Mouse (Mus musculus) forebrain, postnatal 0 days (tissue): ENCODE data around the gene Ppard. TPM values are rescaled to one million over a fixed set of nuclear protein-coding genes. Genes with fewer than 3 reads are reported as not detected.

Experiments used
- ATAC-seq: fragments of 200-750 bp; cut with Nextera tagmentation; 2 replicates; pipeline ENCODE4 v1.8.0; 2017; ENCODE audit warnings: mild to moderate bottlenecking, moderate library complexity
- DNase-seq: peaks from one replicate; pipeline ENCODE4 v3.0.0-alpha.2; 2015
- H3K27ac ChIP-seq: fragments of 300-500 bp; sonication (generic); 2 replicates; pipeline ENCODE4 v1.5.1; 2014; ENCODE audit warnings: low read depth, mild to moderate bottlenecking, antibody characterized with exemption, low read length, moderate library complexity, mixed read lengths
- H3K27me3 ChIP-seq: fragments of 300-500 bp; sonication (generic); 2 replicates; pipeline ENCODE4 v1.6.1; 2014; ENCODE audit warnings: mild to moderate bottlenecking, low read length, mixed read lengths; ENCODE audit not compliant: insufficient read depth
- H3K36me3 ChIP-seq: fragments of 300-500 bp; sonication (generic); 2 replicates; pipeline ENCODE4 v1.6.1; 2014; ENCODE audit warnings: mild to moderate bottlenecking, moderate library complexity; ENCODE audit not compliant: insufficient read depth
- H3K4me1 ChIP-seq: fragments of 300-500 bp; sonication (generic); 2 replicates; pipeline ENCODE4 v1.6.1; 2014; ENCODE audit warnings: antibody characterized with exemption; ENCODE audit not compliant: insufficient read depth
- H3K4me2 ChIP-seq: fragments of 300-500 bp; sonication (generic); 2 replicates; pipeline ENCODE4 v1.6.1; 2014; ENCODE audit warnings: low read depth, mild to moderate bottlenecking, moderate library complexity
- H3K4me3 ChIP-seq: fragments of 300-500 bp; sonication (generic); 2 replicates; pipeline ENCODE4 v1.5.1; 2014; ENCODE audit warnings: low read depth, low read length, mixed read lengths
- H3K9ac ChIP-seq: fragments of 300-500 bp; sonication (generic); 2 replicates; pipeline ENCODE4 v1.6.1; 2014; ENCODE audit warnings: mild to moderate bottlenecking
- H3K9me3 ChIP-seq: fragments of 300-500 bp; sonication (generic); 2 replicates; pipeline ENCODE4 v1.6.1; 2016; ENCODE audit warnings: low read length
- CTCF ChIP-seq: sonication (generic); IDR thresholded peaks from 2 replicates; pipeline ENCODE4 v1.5.1; 2016; ENCODE audit warnings: antibody characterized with exemption, control low read depth, low read depth
- WGBS: fragments of 180-500 bp; shearing (Covaris S2); extraction: QIAGEN DNeasy Blood & Tissue Kit; methylation state at CpG from one replicate; pipeline ENCODE4 v1.1.7; 2014; 5-methylcytosine and 5-hydroxymethylcytosine counted together
- polyA plus RNA-seq: library from polyadenylated mRNA; unstranded; fragments of >200 nt; fragmentation: Nextera tagmentation; extraction: Ambion mirVana; gene quantifications from 2 replicates; pipeline ENCODE4 v1.2.1, GENCODE M21; 2015
- total RNA-seq: library from RNA; depleted of rRNA; stranded (reverse); fragments of >200 nt; gene quantifications from 2 replicates; pipeline ENCODE4 v1.2.3, GENCODE M21; 2014

Gene Ppard
- total and polyA plus RNA-seq, 2 experiments from 2014 or later, result 1.3 to 7.9 TPM

DNA sequence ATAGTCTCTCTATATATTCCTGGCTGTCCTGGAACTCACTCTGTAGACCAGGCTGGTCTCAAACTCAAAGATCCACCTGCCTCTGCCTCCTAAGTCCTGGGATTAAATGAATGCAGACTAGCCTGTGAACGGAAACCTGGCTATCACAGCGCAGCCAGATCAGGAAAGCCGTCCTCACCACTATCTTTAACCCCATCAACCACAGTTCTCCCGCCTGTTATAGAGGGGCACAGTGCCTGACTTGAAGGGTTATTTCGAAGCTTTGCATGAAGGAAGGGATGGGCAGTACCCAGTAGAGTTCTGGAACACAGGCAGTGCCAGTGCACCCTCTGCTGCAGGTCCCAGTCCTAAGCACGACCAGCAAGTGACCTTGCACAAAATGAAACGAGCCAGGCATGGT is 58.8 kb downstream of the Ppard start:
- DNase-seq (no peak), ATAC-seq (no peak)
- Histone ChIP-seq H3K27me3 (no peaks in the 10 kb centered on the region), H3K4me3 (no peak overlapping the region), H3K4me1 (no peaks in the 10 kb centered on the region), H3K27ac (no peak overlapping the region), H3K36me3 (no peaks in the 10 kb centered on the region), H3K9ac (no peak overlapping the region), H3K4me2 (no peak overlapping the region), H3K9me3 (no peaks in the 10 kb centered on the region)
- WGBS, result 83% methylated on average over 7 of the region's 7 CpGs
- no peak for TF ChIP-seq CTCF

- no peaks in the 10 kb centered on the region for H3K27me3 ChIP-seq
- 84% methylated on average over 4 of the region's 4 CpGs for WGBS
- H3K9ac ChIP-seq, result no peak overlapping the region
- H3K36me3 ChIP-seq, result no peaks in the 10 kb centered on the region
- H3K4me3 ChIP-seq, result no peak overlapping the region
- H3K9me3 ChIP-seq, result no peaks in the 10 kb centered on the region
- no peak for DNase-seq
- ATAC-seq, result no peak
- no peak overlapping the region for H3K4me2 ChIP-seq
- no peak for TF ChIP-seq CTCF
- no peak overlapping the region for H3K27ac ChIP-seq
- H3K4me1 ChIP-seq, result no peaks in the 10 kb centered on the region
These were observed 61.2 kb downstream of the Ppard start for GRCm38 (mm10) chr17:28293716-28294115.

GRCm38 (mm10) chr17:28294449-28295333 is 62.2 kb downstream of the Ppard start:
- no peaks in the 10 kb centered on the region for H3K36me3 ChIP-seq
- H3K27ac ChIP-seq, result no peak overlapping the region
- no peak; the same call in 1 of the 2 replicates for ATAC-seq
- DNase-seq, result no peak
- H3K4me3 ChIP-seq, result no peak overlapping the region
- no peaks in the 10 kb centered on the region for H3K4me1 ChIP-seq
- H3K9ac ChIP-seq, result no peak overlapping the region
- WGBS, result 71% methylated on average over 17 of the region's 17 CpGs
- H3K9me3 ChIP-seq, result no peaks in the 10 kb centered on the region
- no peaks in the 10 kb centered on the region for H3K27me3 ChIP-seq
- H3K4me2 ChIP-seq, result no peak overlapping the region
- no peak for TF ChIP-seq CTCF

GRCm38 (mm10) chr17:28298888-28299287 is 66.4 kb downstream of the Ppard start:
- no peaks in the 10 kb centered on the region for H3K27me3 ChIP-seq
- no peak for ATAC-seq
- H3K4me3 ChIP-seq, result no peak overlapping the region
- no peak overlapping the region for H3K27ac ChIP-seq
- H3K9ac ChIP-seq, result no peak overlapping the region
- WGBS, result 94% methylated on average over 17 of the region's 17 CpGs
- no peak for TF ChIP-seq CTCF
- no peaks in the 10 kb centered on the region for H3K9me3 ChIP-seq
- H3K4me2 ChIP-seq, result no peak overlapping the region
- H3K36me3 ChIP-seq, result no peaks in the 10 kb centered on the region
- H3K4me1 ChIP-seq, result no peaks in the 10 kb centered on the region
- DNase-seq, result no peak

- no peak; the same call in 1 of the 2 replicates for ATAC-seq
- no peaks in the 10 kb centered on the region for H3K4me1 ChIP-seq
- no peaks in the 10 kb centered on the region for H3K9me3 ChIP-seq
- no peak overlapping the region for H3K4me2 ChIP-seq
- H3K27me3 ChIP-seq, result no peaks in the 10 kb centered on the region
- no peak for DNase-seq
- H3K4me3 ChIP-seq, result no peak overlapping the region
- no peak overlapping the region for H3K9ac ChIP-seq
- no peak overlapping the region for H3K27ac ChIP-seq
- 72% methylated on average over 11 of the region's 11 CpGs for WGBS
- H3K36me3 ChIP-seq, result no peaks in the 10 kb centered on the region
- TF ChIP-seq CTCF, result no peak
These were observed 67.3 kb downstream of the Ppard start for GRCm38 (mm10) chr17:28299669-28300320.

- Histone ChIP-seq H3K4me2 (no peak overlapping the region), H3K36me3 (no peaks in the 10 kb centered on the region), H3K9me3 (no peaks in the 10 kb centered on the region), H3K27me3 (no peaks in the 10 kb centered on the region), H3K4me3 (no peak overlapping the region), H3K9ac (no peak overlapping the region), H3K4me1 (no peaks in the 10 kb centered on the region), H3K27ac (no peak overlapping the region)
- DNase-seq, result no peak
- no peak for TF ChIP-seq CTCF
- 66% methylated on average over 9 of the region's 9 CpGs for WGBS
- no peak for ATAC-seq
These were observed 67.8 kb downstream of the Ppard start for GRCm38 (mm10) chr17:28300323-28300722.

- H3K4me1 ChIP-seq, result no peaks in the 10 kb centered on the region
- no peaks in the 10 kb centered on the region for H3K36me3 ChIP-seq
- no peak overlapping the region for H3K27ac ChIP-seq
- WGBS, result 54% methylated on average over 3 of the region's 3 CpGs
- TF ChIP-seq CTCF, result no peak
- H3K4me2 ChIP-seq, result no peak overlapping the region
- no peaks in the 10 kb centered on the region for H3K27me3 ChIP-seq
- H3K9me3 ChIP-seq, result no peaks in the 10 kb centered on the region
- no peak overlapping the region for H3K4me3 ChIP-seq
- H3K9ac ChIP-seq, result no peak overlapping the region
- ATAC-seq (no peak), DNase-seq (no peak)
These were observed 68.3 kb downstream of the Ppard start for GRCm38 (mm10) chr17:28300850-28301249.
